Mouse (Mus musculus) heart, adult 2 months (tissue): ENCODE results near the gene Abcc5.

Source experiments
- CTCF ChIP-seq: fragments of 200-600 bp; IDR thresholded peaks from 2 replicates; pipeline ENCODE4 v1.8.1; 2022; ENCODE audit warnings: antibody characterized with exemption, mild to moderate bottlenecking, moderate library complexity
- POLR2A ChIP-seq: fragments of 200-500 bp; IDR thresholded peaks from 2 replicates; pipeline ENCODE4 v1.6.1; 2011; ENCODE audit warnings: mild to moderate bottlenecking, low read depth, low read length, control low read depth; ENCODE audit not compliant: insufficient read depth

- TF ChIP-seq CTCF (no peak), POLR2A (no peak)
These were observed 71.4 kb downstream of the Abcc5 start for GRCm38 (mm10) chr16:20354762-20355161.
